Mouse (Mus musculus) kidney, embryonic 16.5 days (tissue): ENCODE data around the gene Med15. TPM values are rescaled to one million over a fixed set of nuclear protein-coding genes. Genes with fewer than 3 reads are reported as not detected.

Source experiments
- ATAC-seq: fragments of 200-750 bp; cut with Nextera tagmentation; 2 replicates; pipeline ENCODE4 v1.8.0; 2017; ENCODE audit warnings: moderate TSS enrichment; ENCODE audit not compliant: low FRiP score, low TSS enrichment
- H3K27ac ChIP-seq: fragments of 300-500 bp; sonication (generic); 2 replicates; pipeline ENCODE4 v1.5.1; 2014; ENCODE audit warnings: low read length
- H3K27me3 ChIP-seq: fragments of 300-500 bp; sonication (generic); 2 replicates; pipeline ENCODE4 v1.6.1; 2014; ENCODE audit warnings: low read length, control low read depth, mixed read lengths; ENCODE audit not compliant: insufficient read depth
- H3K36me3 ChIP-seq: fragments of 300-500 bp; sonication (generic); 2 replicates; pipeline ENCODE4 v1.6.1; 2014; ENCODE audit warnings: low read length, control low read depth, mixed read lengths; ENCODE audit not compliant: insufficient read depth
- H3K4me1 ChIP-seq: fragments of 300-500 bp; sonication (generic); 2 replicates; pipeline ENCODE4 v1.6.1; 2014; ENCODE audit warnings: low read length, control low read depth, mixed read lengths; ENCODE audit not compliant: insufficient read depth
- H3K4me2 ChIP-seq: fragments of 300-500 bp; sonication (generic); replicated peaks from 2 replicates; pipeline ENCODE4 v1.6.1; 2014; ENCODE audit warnings: low read depth, low read length
- H3K4me3 ChIP-seq: fragments of 300-500 bp; sonication (generic); 2 replicates; pipeline ENCODE4 v1.5.1; 2014; ENCODE audit warnings: mild to moderate bottlenecking, low read length
- H3K9ac ChIP-seq: fragments of 300-500 bp; sonication (generic); replicated peaks from 2 replicates; pipeline ENCODE4 v1.6.1; 2014; ENCODE audit warnings: low read length
- H3K9me3 ChIP-seq: fragments of 300-500 bp; sonication (generic); 2 replicates; pipeline ENCODE4 v1.6.1; 2016; ENCODE audit warnings: low read length, control low read depth
- WGBS: fragments of 180-500 bp; shearing (Covaris S2); extraction: QIAGEN DNeasy Blood & Tissue Kit; methylation state at CpG from one replicate; pipeline ENCODE4 v1.1.7; 2014; 5-methylcytosine and 5-hydroxymethylcytosine counted together
- polyA plus RNA-seq: library from polyadenylated mRNA; unstranded; fragments of >200 nt; fragmentation: Nextera tagmentation; extraction: Ambion mirVana; gene quantifications from 2 replicates; pipeline ENCODE4 v1.2.1, GENCODE M21; 2015

Med15 gene
- polyA plus RNA-seq, 1 experiment from 2014 or later = 44.1 TPM

GRCm38 (mm10) chr16:17721822-17722460 is 10.8 kb downstream of the Med15 start:
- peak overlapping the region; percentile 94 for H3K9ac ChIP-seq
- ATAC-seq = 0 out of 2 replicates have a peak, but pooled peaks have one; percentile 17
- peaks cover 16% of the 10 kb centered on the region for H3K4me1 ChIP-seq
- H3K4me2 ChIP-seq = peak overlapping the region; percentile 95
- 3% methylated on average over 10 of the region's 10 CpGs for WGBS
- no peaks in the 10 kb centered on the region for H3K9me3 ChIP-seq
- peak overlapping the region; percentile 92 for H3K4me3 ChIP-seq
- peak overlapping the region; percentile 87 for H3K27ac ChIP-seq
- H3K27me3 ChIP-seq = no peaks in the 10 kb centered on the region
- no peaks in the 10 kb centered on the region for H3K36me3 ChIP-seq

GRCm38 (mm10) chr16:17721114-17721808 is 11.4 kb downstream of the Med15 start:
- ATAC-seq = no peak
- H3K4me3 ChIP-seq = peak overlapping the region; percentile 92

GRCm38 (mm10) chr16:17717791-17718190 is 14.9 kb downstream of the Med15 start:
- Histone ChIP-seq H3K4me3 (no peak overlapping the region), H3K9ac (no peak overlapping the region), H3K4me2 (no peak overlapping the region), H3K9me3 (no peaks in the 10 kb centered on the region), H3K27me3 (no peaks in the 10 kb centered on the region), H3K27ac (no peak overlapping the region), H3K4me1 (peaks cover 16% of the 10 kb centered on the region), H3K36me3 (no peaks in the 10 kb centered on the region)
- no peak for ATAC-seq
- WGBS = 81% methylated on average over 1 of the region's 1 CpGs

More at GRCm38 (mm10) chr16:17721114-17721808, 11.4 kb downstream of the Med15 start:
- H3K36me3 ChIP-seq = no peaks in the 10 kb centered on the region
- H3K9me3 ChIP-seq = no peaks in the 10 kb centered on the region
- WGBS = 68% methylated on average over 9 of the region's 9 CpGs
- no peaks in the 10 kb centered on the region for H3K27me3 ChIP-seq
- peak overlapping the region; percentile 94 for H3K9ac ChIP-seq
- H3K4me2 ChIP-seq = peak overlapping the region; percentile 95
- peaks cover 16% of the 10 kb centered on the region for H3K4me1 ChIP-seq
- H3K27ac ChIP-seq = no peak overlapping the region

- no peaks in the 10 kb centered on the region for H3K9me3 ChIP-seq
- H3K27me3 ChIP-seq = no peaks in the 10 kb centered on the region
- no peak overlapping the region for H3K4me2 ChIP-seq
- H3K36me3 ChIP-seq = peaks cover 13% of the 10 kb centered on the region
- no peak overlapping the region for H3K27ac ChIP-seq
- H3K9ac ChIP-seq = no peak overlapping the region
- WGBS = 80% methylated on average over 1 of the region's 1 CpGs
- H3K4me1 ChIP-seq = no peaks in the 10 kb centered on the region
- no peak overlapping the region for H3K4me3 ChIP-seq
- no peak for ATAC-seq
Observed at GRCm38 (mm10) chr16:17707541-17707940, 25.1 kb downstream of the Med15 start.

GRCm38 (mm10) chr16:17701043-17701405 is 31.7 kb downstream of the Med15 start:
- H3K4me1 ChIP-seq = no peaks in the 10 kb centered on the region
- no peak for ATAC-seq
- no peak overlapping the region for H3K27ac ChIP-seq
- peaks cover 31% of the 10 kb centered on the region for H3K36me3 ChIP-seq
- no peak overlapping the region for H3K4me2 ChIP-seq
- H3K9ac ChIP-seq = no peak overlapping the region
- 97% methylated on average over 2 of the region's 2 CpGs for WGBS
- H3K9me3 ChIP-seq = no peaks in the 10 kb centered on the region
- no peak overlapping the region for H3K4me3 ChIP-seq
- no peaks in the 10 kb centered on the region for H3K27me3 ChIP-seq

- Histone ChIP-seq H3K4me3 (no peak overlapping the region), H3K9me3 (no peaks in the 10 kb centered on the region), H3K27me3 (no peaks in the 10 kb centered on the region), H3K9ac (no peak overlapping the region), H3K4me1 (no peaks in the 10 kb centered on the region), H3K27ac (no peak overlapping the region), H3K36me3 (peaks cover 36% of the 10 kb centered on the region), H3K4me2 (no peak overlapping the region)
- ATAC-seq = no peak
- WGBS = 88% methylated on average over 3 of the region's 3 CpGs
Observed at GRCm38 (mm10) chr16:17700386-17701042, 32.2 kb downstream of the Med15 start.

- no peaks in the 10 kb centered on the region for H3K9me3 ChIP-seq
- H3K36me3 ChIP-seq = peaks cover 38% of the 10 kb centered on the region
- ATAC-seq = no peak
- H3K27ac ChIP-seq = no peak overlapping the region
- no peak overlapping the region for H3K4me3 ChIP-seq
- H3K9ac ChIP-seq = no peak overlapping the region
- H3K4me1 ChIP-seq = no peaks in the 10 kb centered on the region
- no peaks in the 10 kb centered on the region for H3K27me3 ChIP-seq
- WGBS = 89% methylated on average over 3 of the region's 3 CpGs
- no peak overlapping the region for H3K4me2 ChIP-seq
Observed at GRCm38 (mm10) chr16:17694860-17695259, 37.8 kb downstream of the Med15 start.

GRCm38 (mm10) chr16:17669886-17670285 is 62.8 kb downstream of the Med15 start:
- Histone ChIP-seq H3K36me3 (peaks cover 54% of the 10 kb centered on the region), H3K9ac (no peak overlapping the region)

GRCm38 (mm10) chr16:17665568-17665967 is 67.1 kb downstream of the Med15 start:
- H3K27ac ChIP-seq = no peak overlapping the region
- ATAC-seq = no peak
- no peaks in the 10 kb centered on the region for H3K9me3 ChIP-seq
- no peak overlapping the region for H3K9ac ChIP-seq
- no peaks in the 10 kb centered on the region for H3K4me1 ChIP-seq
- no peaks in the 10 kb centered on the region for H3K27me3 ChIP-seq
- H3K4me2 ChIP-seq = no peak overlapping the region
- H3K4me3 ChIP-seq = no peak overlapping the region
- H3K36me3 ChIP-seq = peaks cover 44% of the 10 kb centered on the region

More at GRCm38 (mm10) chr16:17669886-17670285, 62.8 kb downstream of the Med15 start:
- Histone ChIP-seq H3K27ac (no peak overlapping the region), H3K9me3 (no peaks in the 10 kb centered on the region), H3K4me3 (no peak overlapping the region), H3K27me3 (no peaks in the 10 kb centered on the region), H3K4me1 (no peaks in the 10 kb centered on the region), H3K4me2 (no peak overlapping the region)
- ATAC-seq = no peak
